Mouse (Mus musculus): ENCODE measurements at regions not wholly inside any gene's neighbourhood (a gene's known extent, or its start where the extent isn't known, plus 50 kb on each side); places are given as distances from the start of the nearest gene placed in this dataset.
"Not testable (repeated sequence)": the region's sequence is repeated elsewhere in the genome, so short reads cannot be mapped to it uniquely, and the experiment has no call there.

GRCm38 (mm10) chr3:21895551-21895950, 180.9 kb upstream of the Tbl1xr1 start:
- no peak for ATAC-seq (replicated peaks; ENCODE audit: low FRiP score, low TSS enrichment, poor library complexity, severe bottlenecking)

- no peak for ATAC-seq (replicated peaks; ENCODE audit: low FRiP score, low TSS enrichment, poor library complexity, severe bottlenecking)
These were observed 178.2 kb upstream of the Tbl1xr1 start for GRCm38 (mm10) chr3:21898241-21898640.

- ATAC-seq (replicated peaks; ENCODE audit: low FRiP score, low TSS enrichment, poor library complexity, severe bottlenecking), result no peak
These were observed 170.9 kb upstream of the Tbl1xr1 start for GRCm38 (mm10) chr3:21905384-21906073.

GRCm38 (mm10) chr3:21908828-21909227, 167.6 kb upstream of the Tbl1xr1 start:
- ATAC-seq (replicated peaks; ENCODE audit: low FRiP score, low TSS enrichment, poor library complexity, severe bottlenecking), result no peak

- no peak for ATAC-seq (replicated peaks; ENCODE audit: low FRiP score, low TSS enrichment, poor library complexity, severe bottlenecking)
These were observed 166.4 kb upstream of the Tbl1xr1 start for GRCm38 (mm10) chr3:21910080-21910479.

GRCm38 (mm10) chr3:21911071-21911470, 165.4 kb upstream of the Tbl1xr1 start:
- 0 out of 2 replicates have a peak, but pooled peaks have one; percentile 41 for ATAC-seq (replicated peaks; ENCODE audit: low FRiP score, low TSS enrichment, poor library complexity, severe bottlenecking)

GRCm38 (mm10) chr3:21917228-21917910, 159.1 kb upstream of the Tbl1xr1 start:
- no peak for ATAC-seq (replicated peaks; ENCODE audit: low FRiP score, low TSS enrichment, poor library complexity, severe bottlenecking)

GRCm38 (mm10) chr3:21918431-21918830, 158.0 kb upstream of the Tbl1xr1 start:
- no peak for ATAC-seq (replicated peaks; ENCODE audit: low FRiP score, low TSS enrichment, poor library complexity, severe bottlenecking)

- ATAC-seq (replicated peaks; ENCODE audit: low FRiP score, low TSS enrichment, poor library complexity, severe bottlenecking), result no peak
These were observed 156.5 kb upstream of the Tbl1xr1 start for GRCm38 (mm10) chr3:21919931-21920330.

- ATAC-seq (replicated peaks; ENCODE audit: low FRiP score, low TSS enrichment, poor library complexity, severe bottlenecking), result no peak
These were observed 144.5 kb upstream of the Tbl1xr1 start for GRCm38 (mm10) chr3:21931951-21932350.

GRCm38 (mm10) chr3:21932696-21933095, 143.8 kb upstream of the Tbl1xr1 start:
- ATAC-seq (replicated peaks; ENCODE audit: low FRiP score, low TSS enrichment, poor library complexity, severe bottlenecking), result not testable (repeated sequence)

GRCm38 (mm10) chr3:21934731-21935271, 141.7 kb upstream of the Tbl1xr1 start:
- ATAC-seq (replicated peaks; ENCODE audit: low FRiP score, low TSS enrichment, poor library complexity, severe bottlenecking), result no peak

- peak; percentile 84 for ATAC-seq (replicated peaks; ENCODE audit: low FRiP score, low TSS enrichment, poor library complexity, severe bottlenecking)
These were observed 140.7 kb upstream of the Tbl1xr1 start for GRCm38 (mm10) chr3:21935571-21936261.

GRCm38 (mm10) chr3:21936262-21936603, 140.2 kb upstream of the Tbl1xr1 start:
- ATAC-seq (replicated peaks; ENCODE audit: low FRiP score, low TSS enrichment, poor library complexity, severe bottlenecking), result peak; percentile 73

- ATAC-seq (replicated peaks; ENCODE audit: low FRiP score, low TSS enrichment, poor library complexity, severe bottlenecking), result peak; percentile 25
These were observed 139.8 kb upstream of the Tbl1xr1 start for GRCm38 (mm10) chr3:21936616-21937015.

- no peak for ATAC-seq (replicated peaks; ENCODE audit: low FRiP score, low TSS enrichment, poor library complexity, severe bottlenecking)
These were observed 139.0 kb upstream of the Tbl1xr1 start for GRCm38 (mm10) chr3:21937281-21938035.

- ATAC-seq (replicated peaks; ENCODE audit: low FRiP score, low TSS enrichment, poor library complexity, severe bottlenecking), result no peak
These were observed 138.2 kb upstream of the Tbl1xr1 start for GRCm38 (mm10) chr3:21938071-21938848.

- ATAC-seq (replicated peaks; ENCODE audit: low FRiP score, low TSS enrichment, poor library complexity, severe bottlenecking), result no peak
These were observed 136.7 kb upstream of the Tbl1xr1 start for GRCm38 (mm10) chr3:21939738-21940137.

- ATAC-seq (replicated peaks; ENCODE audit: low FRiP score, low TSS enrichment, poor library complexity, severe bottlenecking), result no peak
These were observed 134.9 kb upstream of the Tbl1xr1 start for GRCm38 (mm10) chr3:21941596-21941995.

Measured in megakaryocyte-erythroid progenitor cell, adult 5-6 weeks (primary cell).